Mouse (Mus musculus): ENCODE data around the gene Cry1. TPM values are rescaled to one million over a fixed set of nuclear protein-coding genes. Genes with fewer than 3 reads are reported as not detected.

Cry1 gene
- polyA plus RNA-seq, 1 experiment from 2014 or later, result 34.2 TPM

- Histone ChIP-seq H3K9me3 (ENCODE audit: control insufficient read depth, low read length) (no peaks in the 10 kb centered on the region), H3K4me2 (ENCODE audit: low read depth) (peak overlapping the region; percentile 99), H3K4me3 (ENCODE audit: low read depth, low read length) (peak overlapping the region; percentile 87), H3K9ac (ENCODE audit: low read length) (peak overlapping the region; percentile 26; the same call in 1 of the 2 replicates), H3K27me3 (ENCODE audit: control insufficient read depth, insufficient read depth, low read length) (no peaks in the 10 kb centered on the region), H3K27ac (ENCODE audit: low read depth, low read length) (no peak overlapping the region), H3K4me1 (ENCODE audit: control insufficient read depth, insufficient read depth, low read length) (no peaks in the 10 kb centered on the region), H3K36me3 (ENCODE audit: control insufficient read depth, insufficient read depth, low read length) (no peaks in the 10 kb centered on the region)
- WGBS, result 4% methylated on average over 11 of the region's 11 CpGs
- ATAC-seq (ENCODE audit: insufficient read depth, low FRiP score, low TSS enrichment) (no peak), DNase-seq (ENCODE audit: low spot score) (peak; percentile 61)
These were observed 1.2 kb downstream of the Cry1 start for GRCm38 (mm10) chr10:85183619-85184018.

DNA sequence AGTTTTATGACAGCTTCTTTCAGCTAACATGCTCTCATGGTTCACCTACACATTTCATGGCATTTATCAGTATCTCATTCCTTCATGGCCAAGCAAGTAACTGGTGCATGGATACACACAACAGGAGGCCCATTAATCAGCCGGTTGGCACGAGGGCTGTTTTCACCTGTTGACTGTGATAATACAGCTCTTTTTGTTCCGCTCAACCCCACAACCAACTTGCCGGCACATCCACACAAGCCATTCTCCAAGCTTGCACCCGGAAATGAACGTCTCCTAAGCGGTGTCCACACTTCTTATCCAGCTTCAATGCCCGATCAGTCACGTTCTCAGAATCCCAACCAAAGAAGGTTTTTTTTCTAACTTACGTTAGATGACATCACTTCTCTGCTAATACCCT is 2.1 kb downstream of the Cry1 start:
- 83% methylated on average over 10 of the region's 10 CpGs for WGBS
- no peak for DNase-seq (ENCODE audit: low spot score)
- no peak overlapping the region; the same call in 1 of the 2 replicates for H3K4me2 ChIP-seq (ENCODE audit: low read depth)
- H3K4me3 ChIP-seq (ENCODE audit: low read depth, low read length), result no peak overlapping the region
- no peak overlapping the region for H3K9ac ChIP-seq (ENCODE audit: low read length)
- no peaks in the 10 kb centered on the region for H3K4me1 ChIP-seq (ENCODE audit: control insufficient read depth, insufficient read depth, low read length)
- ATAC-seq (ENCODE audit: insufficient read depth, low FRiP score, low TSS enrichment), result no peak
- H3K27me3 ChIP-seq (ENCODE audit: control insufficient read depth, insufficient read depth, low read length), result no peaks in the 10 kb centered on the region
- no peaks in the 10 kb centered on the region for H3K9me3 ChIP-seq (ENCODE audit: control insufficient read depth, low read length)
- H3K36me3 ChIP-seq (ENCODE audit: control insufficient read depth, insufficient read depth, low read length), result no peaks in the 10 kb centered on the region
- no peak overlapping the region for H3K27ac ChIP-seq (ENCODE audit: low read depth, low read length)

GRCm38 (mm10) chr10:85176640-85177039 is 8.2 kb downstream of the Cry1 start:
- no peak overlapping the region for H3K4me3 ChIP-seq (ENCODE audit: low read depth, low read length)
- H3K4me2 ChIP-seq (ENCODE audit: low read depth), result no peak overlapping the region
- H3K9me3 ChIP-seq (ENCODE audit: control insufficient read depth, low read length), result no peaks in the 10 kb centered on the region
- no peak overlapping the region for H3K9ac ChIP-seq (ENCODE audit: low read length)
- 86% methylated on average over 2 of the region's 2 CpGs for WGBS
- no peaks in the 10 kb centered on the region for H3K36me3 ChIP-seq (ENCODE audit: control insufficient read depth, insufficient read depth, low read length)
- no peaks in the 10 kb centered on the region for H3K27me3 ChIP-seq (ENCODE audit: control insufficient read depth, insufficient read depth, low read length)
- ATAC-seq (ENCODE audit: insufficient read depth, low FRiP score, low TSS enrichment) (no peak), DNase-seq (ENCODE audit: low spot score) (no peak)
- no peaks in the 10 kb centered on the region for H3K4me1 ChIP-seq (ENCODE audit: control insufficient read depth, insufficient read depth, low read length)
- no peak overlapping the region for H3K27ac ChIP-seq (ENCODE audit: low read depth, low read length)

- H3K4me2 ChIP-seq (ENCODE audit: low read depth), result no peak overlapping the region
- ATAC-seq (ENCODE audit: insufficient read depth, low FRiP score, low TSS enrichment) (no peak), DNase-seq (ENCODE audit: low spot score) (no peak)
These were observed 19.6 kb downstream of the Cry1 start for GRCm38 (mm10) chr10:85165306-85165705.

GRCm38 (mm10) chr10:85164791-85165190 is 20.1 kb downstream of the Cry1 start:
- WGBS, result 96% methylated on average over 13 of the region's 13 CpGs
- ATAC-seq (ENCODE audit: insufficient read depth, low FRiP score, low TSS enrichment) (no peak), DNase-seq (ENCODE audit: low spot score) (no peak)
- Histone ChIP-seq H3K4me3 (ENCODE audit: low read depth, low read length) (no peak overlapping the region), H3K9ac (ENCODE audit: low read length) (no peak overlapping the region), H3K27me3 (ENCODE audit: control insufficient read depth, insufficient read depth, low read length) (no peaks in the 10 kb centered on the region), H3K27ac (ENCODE audit: low read depth, low read length) (no peak overlapping the region), H3K4me1 (ENCODE audit: control insufficient read depth, insufficient read depth, low read length) (no peaks in the 10 kb centered on the region), H3K9me3 (ENCODE audit: control insufficient read depth, low read length) (no peaks in the 10 kb centered on the region), H3K4me2 (ENCODE audit: low read depth) (no peak overlapping the region), H3K36me3 (ENCODE audit: control insufficient read depth, insufficient read depth, low read length) (no peaks in the 10 kb centered on the region)

More at GRCm38 (mm10) chr10:85165306-85165705, 19.6 kb downstream of the Cry1 start:
- no peaks in the 10 kb centered on the region for H3K4me1 ChIP-seq (ENCODE audit: control insufficient read depth, insufficient read depth, low read length)
- no peak overlapping the region for H3K9ac ChIP-seq (ENCODE audit: low read length)
- no peaks in the 10 kb centered on the region for H3K27me3 ChIP-seq (ENCODE audit: control insufficient read depth, insufficient read depth, low read length)
- no peaks in the 10 kb centered on the region for H3K36me3 ChIP-seq (ENCODE audit: control insufficient read depth, insufficient read depth, low read length)
- H3K4me3 ChIP-seq (ENCODE audit: low read depth, low read length), result no peak overlapping the region
- 89% methylated on average over 5 of the region's 5 CpGs for WGBS
- no peak overlapping the region for H3K27ac ChIP-seq (ENCODE audit: low read depth, low read length)
- H3K9me3 ChIP-seq (ENCODE audit: control insufficient read depth, low read length), result no peaks in the 10 kb centered on the region

DNA sequence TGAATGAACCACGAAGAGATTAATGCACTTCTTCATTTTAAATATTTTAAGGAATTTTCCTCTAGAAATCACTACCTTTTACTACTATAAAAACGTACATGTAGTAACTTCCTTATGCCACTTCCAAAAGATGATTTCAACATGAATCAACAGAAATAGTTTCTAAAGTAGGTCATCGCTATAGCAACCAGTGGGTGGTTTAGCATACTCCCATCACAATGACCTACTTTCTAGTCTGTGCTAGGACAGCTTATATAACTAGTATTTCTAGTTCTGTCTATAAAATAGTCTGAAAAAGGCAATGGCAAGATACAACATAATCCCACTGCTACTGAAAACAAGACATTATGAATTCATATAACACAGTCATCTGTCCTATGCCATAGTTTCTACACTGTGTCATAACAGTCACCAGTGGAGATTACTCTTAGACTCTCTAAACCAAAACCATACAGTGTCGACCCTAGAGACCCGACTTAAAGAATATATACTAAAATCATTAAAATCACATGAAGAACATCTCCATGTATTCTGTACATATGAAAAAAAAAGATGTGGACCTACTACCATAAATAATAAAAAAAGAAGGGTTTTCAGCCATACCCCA is 23.0 kb downstream of the Cry1 start:
- Histone ChIP-seq H3K9me3 (ENCODE audit: control insufficient read depth, low read length) (no peaks in the 10 kb centered on the region), H3K4me1 (ENCODE audit: control insufficient read depth, insufficient read depth, low read length) (no peaks in the 10 kb centered on the region), H3K4me2 (ENCODE audit: low read depth) (no peak overlapping the region), H3K36me3 (ENCODE audit: control insufficient read depth, insufficient read depth, low read length) (no peaks in the 10 kb centered on the region), H3K27ac (ENCODE audit: low read depth, low read length) (no peak overlapping the region), H3K27me3 (ENCODE audit: control insufficient read depth, insufficient read depth, low read length) (no peaks in the 10 kb centered on the region), H3K4me3 (ENCODE audit: low read depth, low read length) (no peak overlapping the region), H3K9ac (ENCODE audit: low read length) (no peak overlapping the region)
- 82% methylated on average over 5 of the region's 5 CpGs for WGBS
- DNase-seq (ENCODE audit: low spot score) (no peak), ATAC-seq (ENCODE audit: insufficient read depth, low FRiP score, low TSS enrichment) (no peak)

- no peak overlapping the region for H3K9ac ChIP-seq (ENCODE audit: low read length)
- no peak overlapping the region for H3K4me2 ChIP-seq (ENCODE audit: low read depth)
- no peak overlapping the region for H3K27ac ChIP-seq (ENCODE audit: low read depth, low read length)
- H3K4me3 ChIP-seq (ENCODE audit: low read depth, low read length), result no peak overlapping the region
- DNase-seq (ENCODE audit: low spot score) (no peak), ATAC-seq (ENCODE audit: insufficient read depth, low FRiP score, low TSS enrichment) (no peak)
- 88% methylated on average over 1 of the region's 1 CpGs for WGBS
- H3K4me1 ChIP-seq (ENCODE audit: control insufficient read depth, insufficient read depth, low read length), result no peaks in the 10 kb centered on the region
- H3K36me3 ChIP-seq (ENCODE audit: control insufficient read depth, insufficient read depth, low read length), result no peaks in the 10 kb centered on the region
- no peaks in the 10 kb centered on the region for H3K9me3 ChIP-seq (ENCODE audit: control insufficient read depth, low read length)
- no peaks in the 10 kb centered on the region for H3K27me3 ChIP-seq (ENCODE audit: control insufficient read depth, insufficient read depth, low read length)
These were observed 24.8 kb downstream of the Cry1 start for GRCm38 (mm10) chr10:85159989-85160619.

GRCm38 (mm10) chr10:85157451-85157850 is 27.4 kb downstream of the Cry1 start:
- no peak for DNase-seq (ENCODE audit: low spot score)
- Histone ChIP-seq H3K4me1 (ENCODE audit: control insufficient read depth, insufficient read depth, low read length) (no peaks in the 10 kb centered on the region), H3K9ac (ENCODE audit: low read length) (no peak overlapping the region), H3K27me3 (ENCODE audit: control insufficient read depth, insufficient read depth, low read length) (no peaks in the 10 kb centered on the region), H3K4me2 (ENCODE audit: low read depth) (no peak overlapping the region), H3K9me3 (ENCODE audit: control insufficient read depth, low read length) (no peaks in the 10 kb centered on the region), H3K27ac (ENCODE audit: low read depth, low read length) (no peak overlapping the region), H3K4me3 (ENCODE audit: low read depth, low read length) (no peak overlapping the region), H3K36me3 (ENCODE audit: control insufficient read depth, insufficient read depth, low read length) (no peaks in the 10 kb centered on the region)
- no peak for ATAC-seq (ENCODE audit: insufficient read depth, low FRiP score, low TSS enrichment)
- 90% methylated on average over 7 of the region's 7 CpGs for WGBS

DNA sequence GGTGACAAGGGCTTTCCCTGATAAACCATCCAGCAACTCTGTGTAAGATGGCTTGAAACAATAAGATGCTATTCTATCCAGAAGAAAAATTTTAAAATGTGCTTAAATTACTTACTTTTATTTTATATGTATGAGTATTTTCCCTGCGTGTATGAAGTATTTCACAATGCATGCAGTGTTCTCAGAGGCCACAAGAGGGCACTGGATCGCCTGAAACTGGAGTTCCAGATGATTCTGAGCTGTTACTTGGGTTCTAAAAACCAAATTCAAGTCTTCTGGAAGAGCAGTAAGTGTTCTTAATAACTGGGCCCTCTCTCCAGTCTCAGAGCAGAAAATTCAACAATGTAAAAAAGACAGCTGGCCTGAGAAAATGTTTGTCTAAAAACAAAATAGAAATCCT is 30.7 kb downstream of the Cry1 start:
- H3K9ac ChIP-seq (ENCODE audit: low read length), result no peak overlapping the region
- no peaks in the 10 kb centered on the region for H3K4me1 ChIP-seq (ENCODE audit: control insufficient read depth, insufficient read depth, low read length)
- no peaks in the 10 kb centered on the region for H3K9me3 ChIP-seq (ENCODE audit: control insufficient read depth, low read length)
- no peaks in the 10 kb centered on the region for H3K36me3 ChIP-seq (ENCODE audit: control insufficient read depth, insufficient read depth, low read length)
- DNase-seq (ENCODE audit: low spot score) (peak; percentile 55), ATAC-seq (ENCODE audit: insufficient read depth, low FRiP score, low TSS enrichment) (no peak)
- no peak overlapping the region for H3K4me2 ChIP-seq (ENCODE audit: low read depth)
- no peak overlapping the region for H3K27ac ChIP-seq (ENCODE audit: low read depth, low read length)
- no peaks in the 10 kb centered on the region for H3K27me3 ChIP-seq (ENCODE audit: control insufficient read depth, insufficient read depth, low read length)
- no peak overlapping the region for H3K4me3 ChIP-seq (ENCODE audit: low read depth, low read length)
- 5% methylated on average over 2 of the region's 2 CpGs for WGBS

Measured in neural tube, embryonic 11.5 days (tissue).